Mouse (Mus musculus): ENCODE data around the gene Gm5286.
"Not testable (repeated sequence)": the region's sequence is repeated elsewhere in the genome, so short reads cannot be mapped to it uniquely, and the experiment has no call there.

Gene Gm5286

GRCm38 (mm10) chr3:94196414-94196813, at the start of gene Gm5286:
Gene Gm5286 (plus strand): TSS chr3:94196714.
- DNase-seq (ENCODE audit: low spot score), result not testable (repeated sequence)

- DNase-seq (ENCODE audit: low spot score), result not testable (repeated sequence)
Observed at GRCm38 (mm10) chr3:94167351-94167750, 29.2 kb upstream of the Gm5286 start.

GRCm38 (mm10) chr3:94178093-94178492, 18.4 kb upstream of the Gm5286 start, which contains the start of gene Gm10696:
Gene Gm10696 (minus strand): TSS chr3:94178193.
- DNase-seq (ENCODE audit: low spot score), result not testable (repeated sequence)
